Mouse (Mus musculus) embryonic facial prominence, embryonic 12.5 days (tissue): Measurements from ENCODE around the gene Tigit. TPM values are rescaled to one million over a fixed set of nuclear protein-coding genes. Genes with fewer than 3 reads are reported as not detected.
A peak's percentile ranks its signal among the peaks of the same experiment; 100 is the strongest.

ENCODE experiments used
- ATAC-seq: fragments of 200-750 bp; cut with Nextera tagmentation; 2 replicates; pipeline ENCODE4 v1.8.0; 2017; ENCODE audit not compliant: insufficient number of reproducible peaks, insufficient read depth, low FRiP score, low TSS enrichment
- H3K27ac ChIP-seq: fragments of 300-500 bp; sonication (generic); 2 replicates; pipeline ENCODE4 v1.5.1; 2016; ENCODE audit warnings: mild to moderate bottlenecking
- H3K27me3 ChIP-seq: fragments of 300-500 bp; sonication (generic); 2 replicates; pipeline ENCODE4 v1.6.1; 2016; ENCODE audit warnings: mild to moderate bottlenecking, moderate library complexity
- H3K36me3 ChIP-seq: fragments of 300-500 bp; sonication (generic); 2 replicates; pipeline ENCODE4 v1.6.1; 2016; ENCODE audit warnings: mild to moderate bottlenecking
- H3K4me1 ChIP-seq: fragments of 300-500 bp; sonication (generic); 2 replicates; pipeline ENCODE4 v1.6.1; 2016
- H3K4me2 ChIP-seq: fragments of 300-500 bp; sonication (generic); replicated peaks from 2 replicates; pipeline ENCODE4 v1.6.1; 2016; ENCODE audit warnings: mild to moderate bottlenecking, moderate library complexity
- H3K4me3 ChIP-seq: fragments of 300-500 bp; sonication (generic); 2 replicates; pipeline ENCODE4 v1.5.1; 2016; ENCODE audit warnings: mild to moderate bottlenecking
- H3K9ac ChIP-seq: fragments of 300-500 bp; sonication (generic); 2 replicates; pipeline ENCODE4 v1.6.1; 2016; ENCODE audit warnings: mild to moderate bottlenecking, moderate library complexity
- H3K9me3 ChIP-seq: fragments of 300-500 bp; sonication (generic); 2 replicates; pipeline ENCODE4 v1.6.1; 2016; ENCODE audit warnings: mild to moderate bottlenecking, moderate library complexity
- WGBS: fragments of 180-500 bp; shearing (Covaris S2); methylation state at CpG from one replicate; pipeline ENCODE4 v1.1.7; 2016; 5-methylcytosine and 5-hydroxymethylcytosine counted together
- polyA plus RNA-seq: library from polyadenylated mRNA; unstranded; fragments of >200 nt; fragmentation: Nextera tagmentation; extraction: Ambion mirVana; gene quantifications from 2 replicates; pipeline ENCODE4 v1.2.1, GENCODE M21; 2016

The Tigit gene
- polyA plus RNA-seq, 1 experiment from 2014 or later = not detected

DNA sequence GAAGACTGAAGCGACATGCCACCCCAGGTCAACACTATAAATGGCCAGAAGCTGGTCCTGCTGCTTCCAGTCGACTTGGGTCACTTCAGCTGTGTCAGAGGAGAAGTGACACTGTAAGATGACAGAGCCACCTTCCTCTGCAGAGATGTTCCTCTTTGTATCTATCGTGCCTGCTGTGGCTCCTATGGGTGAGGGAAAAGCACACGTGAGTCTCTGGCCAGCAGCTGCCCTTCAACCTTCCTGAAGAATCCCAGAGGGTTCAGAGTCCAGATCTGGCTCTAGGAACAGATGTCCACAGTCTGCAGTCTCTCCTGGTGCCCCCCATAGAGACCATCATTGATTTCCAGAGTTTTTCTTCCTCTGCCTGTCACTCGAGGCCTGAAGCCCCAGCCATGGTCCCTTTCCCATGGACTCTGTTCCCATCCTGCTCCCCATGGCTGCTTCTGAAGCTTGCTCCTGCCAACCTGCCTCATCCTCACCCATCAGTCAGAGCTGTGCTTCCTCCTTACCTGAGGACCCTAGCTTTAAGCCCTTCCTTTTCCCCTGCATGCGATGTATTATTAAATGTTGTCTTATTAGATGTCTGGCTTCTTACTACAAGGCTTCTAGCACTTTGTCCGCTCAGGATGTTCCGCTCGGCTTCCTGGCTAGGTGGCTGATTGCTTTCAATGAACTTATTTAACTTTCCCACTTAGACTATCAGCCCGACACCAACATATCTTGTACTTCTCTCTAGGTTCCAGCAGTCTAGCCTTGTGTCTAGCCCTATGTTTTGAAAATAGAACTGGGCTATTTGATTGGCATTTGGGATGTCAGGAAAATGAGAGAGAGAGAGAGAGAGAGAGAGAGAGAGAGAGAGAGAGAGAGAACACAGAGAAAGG lies 1.6 kb downstream of the Tigit start:
- no peak overlapping the region for H3K4me2 ChIP-seq
- 86% methylated on average over 10 of the region's 10 CpGs for WGBS
- H3K27ac ChIP-seq = no peak overlapping the region
- H3K36me3 ChIP-seq = no peaks in the 10 kb centered on the region
- no peak overlapping the region for H3K4me3 ChIP-seq
- H3K4me1 ChIP-seq = no peaks in the 10 kb centered on the region
- no peak overlapping the region for H3K9ac ChIP-seq
- H3K9me3 ChIP-seq = no peaks in the 10 kb centered on the region
- ATAC-seq = no peak
- no peaks in the 10 kb centered on the region for H3K27me3 ChIP-seq

DNA sequence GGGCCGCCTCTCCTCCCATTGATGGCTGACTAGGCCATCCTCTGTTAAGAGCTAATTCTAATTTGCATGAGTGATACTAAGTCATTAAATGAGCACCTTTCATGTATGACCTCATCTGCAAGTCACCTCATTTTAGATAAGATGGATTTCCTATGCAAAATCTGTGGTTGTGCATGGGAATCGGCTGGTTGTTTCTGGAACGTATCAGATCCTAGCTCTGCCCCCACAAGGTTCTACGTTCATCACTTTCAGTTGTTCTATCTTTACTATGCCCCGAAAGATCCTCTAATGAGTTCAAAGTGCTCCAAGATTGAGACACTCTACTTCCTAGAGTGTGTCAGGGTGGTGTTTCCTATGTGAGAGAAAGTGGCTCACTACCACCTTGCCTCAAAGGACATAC lies 2.4 kb downstream of the Tigit start:
- Histone ChIP-seq H3K9ac (no peak overlapping the region), H3K4me1 (no peaks in the 10 kb centered on the region), H3K27ac (no peak overlapping the region), H3K4me3 (no peak overlapping the region), H3K9me3 (no peaks in the 10 kb centered on the region), H3K4me2 (no peak overlapping the region), H3K36me3 (no peaks in the 10 kb centered on the region), H3K27me3 (no peaks in the 10 kb centered on the region)
- ATAC-seq = no peak
- 92% methylated on average over 5 of the region's 5 CpGs for WGBS

DNA sequence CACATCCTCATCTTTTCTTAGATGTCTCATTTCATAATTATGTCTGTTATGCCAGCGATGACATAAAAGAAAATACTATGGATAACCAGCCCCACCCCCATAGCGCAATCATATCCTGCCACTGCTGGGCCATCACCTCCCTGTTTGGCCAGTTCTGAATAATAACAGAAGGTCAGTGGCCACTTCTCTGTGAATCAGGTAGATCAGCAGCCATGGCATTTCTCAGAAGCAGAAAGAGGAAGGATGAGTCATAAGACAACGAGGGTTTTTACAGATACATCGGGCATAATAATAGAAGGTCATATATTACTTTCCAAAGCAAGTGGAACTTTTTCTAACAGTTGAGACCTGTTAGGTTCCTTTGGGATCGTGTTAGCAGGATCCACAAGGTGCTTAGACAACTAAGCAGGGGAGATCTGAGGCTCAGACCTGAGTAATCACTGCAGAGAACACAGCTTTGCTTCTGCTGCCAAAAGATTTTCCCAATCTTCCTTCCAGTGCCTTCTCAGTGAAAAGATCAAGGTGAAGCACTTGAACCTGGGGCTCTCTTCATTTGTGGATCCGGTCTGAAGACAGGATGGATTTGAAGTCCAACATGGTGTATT lies 8.7 kb downstream of the Tigit start:
- no peaks in the 10 kb centered on the region for H3K36me3 ChIP-seq
- H3K27ac ChIP-seq = no peak overlapping the region
- no peak for ATAC-seq
- no peaks in the 10 kb centered on the region for H3K27me3 ChIP-seq
- H3K9ac ChIP-seq = no peak overlapping the region
- H3K4me3 ChIP-seq = no peak overlapping the region
- 87% methylated on average over 6 of the region's 6 CpGs for WGBS
- no peak overlapping the region for H3K4me2 ChIP-seq
- no peaks in the 10 kb centered on the region for H3K9me3 ChIP-seq
- H3K4me1 ChIP-seq = no peaks in the 10 kb centered on the region

DNA sequence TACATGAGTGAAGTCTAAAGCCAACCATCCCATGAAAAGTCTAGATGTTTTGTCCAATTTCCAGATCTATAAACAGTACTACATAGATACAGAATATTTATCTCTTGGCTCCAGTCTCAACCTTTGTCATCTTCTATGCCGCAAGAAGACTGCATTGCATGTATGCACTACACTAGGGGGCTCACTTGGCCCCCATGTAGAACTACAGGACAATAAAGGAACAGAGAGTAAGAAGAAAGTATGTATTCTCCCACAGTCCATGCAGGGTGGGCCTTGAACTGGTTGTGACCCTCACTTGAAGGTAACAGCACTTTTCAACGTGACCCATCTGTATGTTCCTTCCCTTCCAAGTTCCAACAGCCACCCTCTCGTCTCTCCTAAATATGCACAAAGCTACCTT lies 9.7 kb downstream of the Tigit start:
- ATAC-seq = no peak
- H3K9me3 ChIP-seq = no peaks in the 10 kb centered on the region
- no peaks in the 10 kb centered on the region for H3K36me3 ChIP-seq
- H3K9ac ChIP-seq = no peak overlapping the region
- H3K27me3 ChIP-seq = no peaks in the 10 kb centered on the region
- no peak overlapping the region for H3K27ac ChIP-seq
- 83% methylated on average over 3 of the region's 3 CpGs for WGBS
- H3K4me2 ChIP-seq = no peak overlapping the region
- H3K4me1 ChIP-seq = no peaks in the 10 kb centered on the region
- no peak overlapping the region for H3K4me3 ChIP-seq

- no peaks in the 10 kb centered on the region for H3K36me3 ChIP-seq
- no peak for ATAC-seq
- no peak overlapping the region for H3K4me2 ChIP-seq
- no peaks in the 10 kb centered on the region for H3K4me1 ChIP-seq
- H3K9me3 ChIP-seq = no peaks in the 10 kb centered on the region
- H3K9ac ChIP-seq = no peak overlapping the region
- no peak overlapping the region for H3K4me3 ChIP-seq
- H3K27ac ChIP-seq = no peak overlapping the region
- H3K27me3 ChIP-seq = no peaks in the 10 kb centered on the region
- 81% methylated on average over 2 of the region's 2 CpGs for WGBS
These were observed 10.7 kb downstream of the Tigit start for GRCm38 (mm10) chr16:43653288-43653687.

DNA sequence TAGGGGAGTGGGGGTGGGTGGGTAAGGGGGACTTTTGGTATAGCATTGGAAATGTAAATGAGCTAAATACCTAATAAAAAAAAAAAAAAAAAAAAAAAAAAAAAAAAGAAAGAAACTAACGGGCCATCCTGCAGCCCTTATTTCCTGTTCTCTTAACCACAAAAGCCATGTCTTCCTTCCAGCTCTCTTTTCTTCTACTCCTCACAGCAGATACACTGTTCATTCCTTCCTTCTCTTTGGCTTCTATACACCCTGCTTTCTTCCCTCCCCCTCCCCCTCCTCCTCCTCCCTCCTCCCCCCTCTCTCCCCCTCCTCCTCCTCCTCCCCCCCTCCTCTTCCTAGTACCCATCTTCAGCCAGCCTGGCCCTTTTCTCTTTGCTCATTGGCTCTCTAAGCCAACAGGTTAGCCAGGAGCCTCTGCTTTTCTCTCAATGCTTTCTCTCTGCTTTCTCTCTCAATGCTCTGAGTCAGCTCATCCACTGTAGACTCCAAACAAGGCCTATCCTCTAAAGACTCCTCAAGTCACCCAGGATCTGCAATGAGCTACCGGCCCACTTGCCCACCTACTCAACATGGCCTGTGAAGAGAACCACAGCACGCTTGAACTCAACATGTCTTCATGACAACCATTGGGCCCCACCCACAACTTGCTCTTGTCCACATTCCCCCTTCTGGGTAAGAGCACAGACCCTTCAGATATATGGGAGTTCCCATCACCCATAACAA lies 13.4 kb downstream of the Tigit start:
- no peaks in the 10 kb centered on the region for H3K36me3 ChIP-seq
- H3K27me3 ChIP-seq = no peaks in the 10 kb centered on the region
- H3K9me3 ChIP-seq = no peaks in the 10 kb centered on the region
- WGBS = 88% methylated on average over 3 of the region's 3 CpGs
- no peak for ATAC-seq
- no peak overlapping the region for H3K9ac ChIP-seq
- H3K4me2 ChIP-seq = no peak overlapping the region
- no peaks in the 10 kb centered on the region for H3K4me1 ChIP-seq
- no peak overlapping the region for H3K4me3 ChIP-seq
- no peak overlapping the region for H3K27ac ChIP-seq

- no peak overlapping the region for H3K9ac ChIP-seq
- no peaks in the 10 kb centered on the region for H3K4me1 ChIP-seq
- ATAC-seq = no peak
- H3K4me2 ChIP-seq = no peak overlapping the region
- no peak overlapping the region for H3K4me3 ChIP-seq
- no peaks in the 10 kb centered on the region for H3K27me3 ChIP-seq
- no peak overlapping the region for H3K27ac ChIP-seq
- no peaks in the 10 kb centered on the region for H3K36me3 ChIP-seq
- WGBS = 83% methylated on average over 1 of the region's 1 CpGs
- H3K9me3 ChIP-seq = no peaks in the 10 kb centered on the region
These were observed 16.3 kb downstream of the Tigit start for GRCm38 (mm10) chr16:43647641-43648040.

DNA sequence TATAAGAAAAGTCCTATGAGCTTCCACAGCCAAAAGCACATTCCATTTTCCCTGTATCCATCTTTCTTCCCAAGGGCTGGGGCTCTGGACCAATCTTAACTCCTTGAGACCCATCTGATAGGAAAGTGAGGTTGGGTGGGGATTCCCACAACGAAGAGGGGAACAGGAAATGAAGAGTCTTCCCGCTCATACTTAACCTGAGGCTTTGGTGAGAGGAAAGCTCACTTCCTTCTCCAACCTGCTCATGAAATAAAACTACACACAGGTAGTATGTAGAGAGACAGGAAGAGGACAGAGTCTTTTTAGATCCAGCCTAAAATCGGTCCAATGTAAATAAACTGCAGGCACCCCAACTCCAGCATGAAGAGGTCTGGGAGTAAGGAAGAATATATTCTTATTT lies 17.0 kb downstream of the Tigit start:
- Histone ChIP-seq H3K4me2 (no peak overlapping the region), H3K4me1 (no peaks in the 10 kb centered on the region), H3K4me3 (no peak overlapping the region), H3K27me3 (no peaks in the 10 kb centered on the region), H3K36me3 (no peaks in the 10 kb centered on the region), H3K9ac (no peak overlapping the region), H3K27ac (no peak overlapping the region), H3K9me3 (no peaks in the 10 kb centered on the region)
- no peak for ATAC-seq
- 89% methylated on average over 3 of the region's 3 CpGs for WGBS

DNA sequence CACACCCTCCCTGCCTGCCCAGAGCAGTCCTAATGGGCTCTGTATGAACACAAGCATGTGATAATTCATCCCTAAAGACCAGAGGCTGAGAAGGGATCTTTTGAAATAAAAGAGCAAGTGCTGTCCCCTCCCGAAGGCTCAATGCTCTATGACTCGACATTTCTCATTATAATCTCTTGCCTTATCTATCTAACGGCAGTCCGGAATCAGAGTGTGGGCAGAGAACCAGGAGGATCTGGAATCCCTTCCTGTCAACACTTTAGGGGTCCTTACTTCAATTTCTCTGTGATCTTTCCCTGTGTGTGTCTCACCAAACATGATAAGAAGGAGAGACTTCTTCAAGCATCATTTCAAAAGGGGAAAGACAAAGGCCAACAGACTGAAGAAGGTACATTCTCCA lies 18.1 kb downstream of the Tigit start:
- Histone ChIP-seq H3K36me3 (no peaks in the 10 kb centered on the region), H3K27me3 (no peaks in the 10 kb centered on the region), H3K4me2 (no peak overlapping the region), H3K27ac (no peak overlapping the region), H3K4me1 (no peaks in the 10 kb centered on the region), H3K9ac (no peak overlapping the region), H3K4me3 (no peak overlapping the region), H3K9me3 (no peaks in the 10 kb centered on the region)
- no peak for ATAC-seq
- WGBS = 90% methylated on average over 4 of the region's 4 CpGs

GRCm38 (mm10) chr16:43641230-43641629 lies 22.7 kb downstream of the Tigit start:
- Histone ChIP-seq H3K4me1 (peaks cover 3% of the 10 kb centered on the region; the same call in 1 of the 2 replicates), H3K9me3 (no peaks in the 10 kb centered on the region), H3K9ac (no peak overlapping the region), H3K4me2 (no peak overlapping the region), H3K36me3 (no peaks in the 10 kb centered on the region), H3K27me3 (no peaks in the 10 kb centered on the region), H3K4me3 (no peak overlapping the region), H3K27ac (no peak overlapping the region)
- ATAC-seq = no peak
- WGBS = 78% methylated on average over 8 of the region's 8 CpGs

- Histone ChIP-seq H3K4me2 (no peak overlapping the region), H3K36me3 (no peaks in the 10 kb centered on the region), H3K27ac (0 out of 2 replicates have a peak overlapping the region, but pooled peaks have one; percentile 6), H3K9ac (no peak overlapping the region; the same call in 1 of the 2 replicates), H3K27me3 (no peaks in the 10 kb centered on the region), H3K4me1 (peaks cover 3% of the 10 kb centered on the region; the same call in 1 of the 2 replicates), H3K4me3 (no peak overlapping the region), H3K9me3 (no peaks in the 10 kb centered on the region)
- ATAC-seq = no peak; the same call in 1 of the 2 replicates
- 76% methylated on average over 21 of the region's 21 CpGs for WGBS
These were observed 25.4 kb downstream of the Tigit start for GRCm38 (mm10) chr16:43638406-43639049.
